In genomic region chr6:137735671-137736238, GRCm38 (mm10) we compare ENCODE assay signal across 7 mouse cellular contexts. TPM values are rescaled to one million over a fixed set of nuclear protein-coding genes. Genes with fewer than 3 reads are reported as not detected.
A peak's percentile ranks its signal among the peaks of the same experiment; 100 is the strongest.
DNase-seq lines count a peak whose midpoint lies in the region; ATAC-seq and TF ChIP-seq lines count a peak whose summit lies in the region.

No protein-coding gene starts in this region.

- ATAC-seq in forebrain, postnatal 0 days = no peak

- no peaks in the 10 kb centered on the region for H3K9me3 ChIP-seq in forebrain, postnatal 0 days (ENCODE audit: low read length)

- H3K27ac ChIP-seq in left cerebral cortex, adult 2 months = peak overlapping the region; percentile 70; the same call in 1 of the 2 replicates
- peak overlapping the region; percentile 83 for H3K27ac ChIP-seq in forebrain, postnatal 0 days (ENCODE audit: low read depth, low read length)
- H3K27ac ChIP-seq in macrophage = peak overlapping the region; percentile 0; the same call in 1 of the 2 replicates

- no peaks in the 10 kb centered on the region for H3K27me3 ChIP-seq in forebrain, postnatal 0 days (ENCODE audit: insufficient read depth, low read length)

- peak overlapping the region; percentile 87 for H3K9ac ChIP-seq in forebrain, postnatal 0 days

- intact Hi-C loops in left cerebral cortex, adult 2 months (cut with DNase I) = no loop called here

- peak overlapping the region; percentile 80 for H3K4me2 ChIP-seq in forebrain, postnatal 0 days (ENCODE audit: low read depth)

- peaks cover 46% of the 10 kb centered on the region for H3K79me2 ChIP-seq in macrophage (ENCODE audit: inconsistent target)

- 8% methylated on average over 17 of the region's 17 CpGs for WGBS in forebrain, postnatal 0 days
- WGBS in macrophage (ENCODE audit: missing documents) = 9% methylated on average over 17 of the region's 17 CpGs

- TF ChIP-seq CTCF in left cerebral cortex, adult 2 months (IDR thresholded peaks at IDR 0.05) = no peak
- no peak for TF ChIP-seq CTCF in brain, embryonic 14.5 days (IDR thresholded peaks at IDR 0.05; ENCODE audit: borderline replicate concordance, extremely low read depth, insufficient read depth, insufficient read length)
- no peak for TF ChIP-seq CTCF in forebrain, postnatal 0 days (IDR thresholded peaks at IDR 0.05; ENCODE audit: low read depth)

- no peak for TF ChIP-seq POLR2A in brain, embryonic 14.5 days (IDR thresholded peaks at IDR 0.05; ENCODE audit: borderline replicate concordance, extremely low read depth, insufficient read depth, insufficient read length, poor library complexity, severe bottlenecking)

- peaks cover 7% of the 10 kb centered on the region for H3K4me1 ChIP-seq in forebrain, postnatal 0 days (ENCODE audit: insufficient read depth)

- no peak for DNase-seq in left cerebral cortex, adult 2 months (ENCODE audit: extremely low spot score in 1 of 2, low spot score in 2 of 2)
- DNase-seq in left cerebral cortex, adult 18-20 months (ENCODE audit: low spot score in 2 of 2) = no peak
- peak; percentile 18 for DNase-seq in brain, embryonic 14.5 days (ENCODE audit: low read depth)
- DNase-seq in forebrain, postnatal 0 days = no peak
- no peak for DNase-seq in spleen, postnatal 14 days (ENCODE audit: low spot score in 2 of 2)
- DNase-seq in left cerebral cortex, adult 11 months (ENCODE audit: low spot score) = no peak

- H3K36me3 ChIP-seq in forebrain, postnatal 0 days (ENCODE audit: insufficient read depth) = peaks cover 12% of the 10 kb centered on the region; the same call in 1 of the 2 replicates
- peaks cover 22% of the 10 kb centered on the region for H3K36me3 ChIP-seq in macrophage (ENCODE audit: inconsistent target)

- H3K4me3 ChIP-seq in left cerebral cortex, adult 2 months = peak overlapping the region; percentile 99
- peak overlapping the region; percentile 85 for H3K4me3 ChIP-seq in forebrain, postnatal 0 days (ENCODE audit: low read depth, low read length)
- peak overlapping the region; percentile 56 for H3K4me3 ChIP-seq in macrophage (ENCODE audit: inconsistent target)

RNA-seq across cellular contexts. Expression of gene Strap, which starts 0.9 kb away (rescaled TPM):
- total RNA-seq in left cerebral cortex, adult 2 months (2021) = 100 to 1,000 TPM; 105 to 115 TPM
- total RNA-seq in left cerebral cortex, adult 18-20 months (2021) = 100 to 1,000 TPM; 112 to 119 TPM
- polyA plus RNA-seq in brain, embryonic 14.5 days (2012; rRNA removed) = 68.0 and 75.4 TPM in 2 replicates
- total RNA-seq in forebrain, postnatal 0 days (2014; rRNA removed) = 126 and 132 TPM in 2 replicates
- 190 and 204 TPM in 2 replicates for polyA plus RNA-seq in forebrain, postnatal 0 days (2015; fragmentation: Nextera tagmentation; extraction: Ambion mirVana)
- 10 to 100 TPM; 21.5 to 59.1 (median 32.7) TPM for total RNA-seq in macrophage (2018; cell fraction: chromatin; rRNA removed)
- total RNA-seq in macrophage (2018; cell fraction: cytosol; rRNA removed) = 10 to 100 TPM; 52.4 to 69.7 (median 61.9) TPM
- total RNA-seq in macrophage (2018; cell fraction: nucleus; rRNA removed) = 10 to 100 TPM; 19.3 to 57.1 (median 31.0) TPM
- polyA plus RNA-seq in macrophage (2018) = 46.3 to 99.6 TPM (median 67.4 TPM) in 3 replicates

RNA-seq across cellular contexts. Expression of gene Dera, which starts 18.6 kb away (rescaled TPM):
- total RNA-seq in left cerebral cortex, adult 2 months (2021) = 1 to 10 TPM; 3.7 to 4.8 TPM
- 1 to 10 TPM; 1.9 to 3.9 TPM for total RNA-seq in left cerebral cortex, adult 18-20 months (2021)
- 6.0 and 6.4 TPM in 2 replicates for polyA plus RNA-seq in brain, embryonic 14.5 days (2012; rRNA removed)
- 5.0 and 9.1 TPM in 2 replicates for total RNA-seq in forebrain, postnatal 0 days (2014; rRNA removed)
- 10.6 and 11.0 TPM in 2 replicates for polyA plus RNA-seq in forebrain, postnatal 0 days (2015; fragmentation: Nextera tagmentation; extraction: Ambion mirVana)
- total RNA-seq in macrophage (2018; cell fraction: chromatin; rRNA removed) = 100 to 1,000 TPM in 15 of 26 experiments, 10 to 100 TPM in 11; 46.3 to 166 (median 110) TPM
- total RNA-seq in macrophage (2018; cell fraction: cytosol; rRNA removed) = 10 to 100 TPM; 36.7 to 63.7 (median 48.1) TPM
- 100 to 1,000 TPM in 1 of 26 experiments, 10 to 100 TPM in 25; 29.0 to 101 (median 49.9) TPM for total RNA-seq in macrophage (2018; cell fraction: nucleus; rRNA removed)
- 36.4 to 68.9 TPM (median 41.2 TPM) in 3 replicates for polyA plus RNA-seq in macrophage (2018)

Comparison
In these comparisons a context has a peak if more than half of its experiments do, and no peak if none do; other contexts are left out.
1. H3K27ac ChIP-seq: peak in every context shown above with its lines; median percentile 83 in forebrain, postnatal 0 days; 70 in left cerebral cortex, adult 2 months; 0 in macrophage.